Mouse (Mus musculus): ENCODE results near the gene Gm21985.

Gene Gm21985

GRCm38 (mm10) chr2:112332051-112332898 lies 66.2 kb downstream of the Gm21985 start:
- DNase-seq: no peak

GRCm38 (mm10) chr2:112337211-112337610 lies 71.1 kb downstream of the Gm21985 start:
- DNase-seq: no peak

GRCm38 (mm10) chr2:112339736-112340135 lies 73.6 kb downstream of the Gm21985 start:
- DNase-seq: no peak

GRCm38 (mm10) chr2:112341117-112341516 lies 75.0 kb downstream of the Gm21985 start:
- DNase-seq: no peak

GRCm38 (mm10) chr2:112348246-112348645 lies 82.1 kb downstream of the Gm21985 start:
- no peak for DNase-seq

- no peak for DNase-seq
Observed at GRCm38 (mm10) chr2:112353685-112354455, 87.8 kb downstream of the Gm21985 start.

GRCm38 (mm10) chr2:112359611-112360010 lies 93.5 kb downstream of the Gm21985 start:
- DNase-seq: no peak

- no peak for DNase-seq
Observed at GRCm38 (mm10) chr2:112360012-112360780, 94.1 kb downstream of the Gm21985 start.

- no peak for DNase-seq
Observed at GRCm38 (mm10) chr2:112360781-112361169, 94.7 kb downstream of the Gm21985 start.

- peak; percentile 10 for DNase-seq
Observed at GRCm38 (mm10) chr2:112367222-112367621, 101.1 kb downstream of the Gm21985 start.

GRCm38 (mm10) chr2:112367726-112368673 lies 101.9 kb downstream of the Gm21985 start, which contains the start of gene Emc4:
Emc4 (minus strand) TSS chr2:112368027.
- peak; percentile 91 for DNase-seq

GRCm38 (mm10) chr2:112369941-112370340 lies 103.8 kb downstream of the Gm21985 start:
- DNase-seq: no peak

- DNase-seq: no peak
Observed at GRCm38 (mm10) chr2:112373141-112373540, 107.0 kb downstream of the Gm21985 start.

GRCm38 (mm10) chr2:112374610-112375009 lies 108.5 kb downstream of the Gm21985 start:
- no peak for DNase-seq

GRCm38 (mm10) chr2:112378973-112379898 lies 113.1 kb downstream of the Gm21985 start, which contains the start of gene Katnbl1:
Katnbl1 (plus strand) TSS chr2:112379211.
- DNase-seq: peak; percentile 92

- DNase-seq: no peak
Observed at GRCm38 (mm10) chr2:112380131-112380530, 114.0 kb downstream of the Gm21985 start.

GRCm38 (mm10) chr2:112381219-112381618 lies 115.1 kb downstream of the Gm21985 start:
- DNase-seq: no peak

- DNase-seq: no peak
Observed at GRCm38 (mm10) chr2:112390843-112391242, 124.7 kb downstream of the Gm21985 start.

GRCm38 (mm10) chr2:112391346-112392000 lies 125.4 kb downstream of the Gm21985 start:
- no peak for DNase-seq

- no peak for DNase-seq
Observed at GRCm38 (mm10) chr2:112392689-112393088, 126.6 kb downstream of the Gm21985 start.
